In the genomic region with DNA sequence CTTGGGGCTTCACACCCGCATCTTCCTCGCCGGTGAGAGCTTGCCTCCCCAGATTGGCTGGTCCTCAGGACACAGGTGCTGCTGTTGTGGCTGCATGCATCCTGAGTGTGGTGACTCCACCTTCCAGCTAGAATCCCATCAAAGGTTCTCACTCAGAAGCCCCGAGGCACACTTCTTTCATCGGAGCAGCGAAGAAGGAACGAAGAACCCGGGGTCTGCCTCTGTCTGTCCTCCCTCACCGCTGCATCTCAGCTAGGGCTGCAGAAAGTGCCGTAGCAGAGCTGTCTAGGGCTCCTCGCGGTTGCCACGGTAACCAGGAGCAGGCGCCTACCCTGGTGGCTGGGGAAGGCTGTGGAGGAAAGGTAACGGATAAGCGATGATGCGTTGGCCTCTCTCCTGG, we compare ENCODE assay signal across 8 mouse cellular contexts. TPM values are rescaled to one million over a fixed set of nuclear protein-coding genes. Genes with fewer than 3 reads are reported as not detected.
DNase-seq lines count a peak whose midpoint lies in the region; ATAC-seq and TF ChIP-seq lines count a peak whose summit lies in the region.

Mical3 (minus strand) TSS at position 227 of the 400 bp plus-strand sequence.

- peak within 1 kb of the TSS; percentile 33; the same call in 1 of the 2 replicates for H3K4me2 ChIP-seq in CH12.LX (ENCODE audit: insufficient read depth, low read depth, poor library complexity, severe bottlenecking)
- H3K4me2 ChIP-seq in intestine, embryonic 14.5 days (ENCODE audit: low read length), result peak within 1 kb of the TSS; percentile 71
- peak within 1 kb of the TSS; percentile 63 for H3K4me2 ChIP-seq in liver, embryonic 14.5 days (ENCODE audit: low read depth)

- peaks cover 2% of the 10 kb centered on the region for H3K27me3 ChIP-seq in CH12.LX (replicated peaks)
- H3K27me3 ChIP-seq in intestine, embryonic 14.5 days (replicated peaks; ENCODE audit: control insufficient read depth, insufficient read depth, low read length), result peaks cover 31% of the 10 kb centered on the region
- peaks cover 38% of the 10 kb centered on the region for H3K27me3 ChIP-seq in liver, embryonic 14.5 days (ENCODE audit: control insufficient read depth, insufficient read depth, low read length)

- no peaks in the 10 kb centered on the region for H3K36me3 ChIP-seq in CH12.LX (replicated peaks in 1 of 2; ENCODE audit: control insufficient read depth in 1 of 2, insufficient read depth in 1 of 2, low read length in 1 of 2)
- H3K36me3 ChIP-seq in intestine, embryonic 14.5 days (ENCODE audit: control insufficient read depth, insufficient read depth, low read length), result no peaks in the 10 kb centered on the region
- H3K36me3 ChIP-seq in liver, embryonic 14.5 days (replicated peaks; ENCODE audit: control insufficient read depth, insufficient read depth, low read depth), result no peaks in the 10 kb centered on the region

- no peak for TF ChIP-seq POLR2A in CH12.LX (IDR thresholded peaks at IDR 0.05; ENCODE audit: low read depth, low read length)

- WGBS in intestine, embryonic 14.5 days, result under 1% methylated on average over 17 of the region's 17 CpGs
- WGBS in liver, embryonic 14.5 days (ENCODE audit: insufficient replicate concordance), result 2% methylated on average over 17 of the region's 17 CpGs

- dilution Hi-C loops in CH12.LX (cut with MboI; ENCODE audit: extremely low pct_ligation_motif_present, extremely low pct_unique_long_range_greater_than_20kb, low sequenced_read_pairs), result no loop called here

- no peaks in the 10 kb centered on the region for H3K79me2 ChIP-seq in CH12.LX (replicated peaks; ENCODE audit: control insufficient read depth, extremely low read depth, insufficient read depth, poor library complexity, severe bottlenecking)

- DNase-seq in CH12.LX (ENCODE audit: extremely low read depth), result no peak
- peak; percentile 81 for DNase-seq in ZHBTc4 (ENCODE audit: low read depth, low spot score)
- DNase-seq in embryo, embryonic 10 days (ENCODE audit: low spot score), result peak; percentile 78
- DNase-seq in gastrocnemius, adult 8-10 months (ENCODE audit: low spot score in 2 of 2), result no peak
- peak; percentile 75 for DNase-seq in intestine, embryonic 14.5 days (ENCODE audit: low spot score)
- DNase-seq in liver, embryonic 14.5 days (ENCODE audit: low read depth in 3 of 3, low spot score in 3 of 3), result no peak
- peak; percentile 74 for DNase-seq in right cerebral cortex, postnatal 14 days
- DNase-seq in urinary bladder, postnatal 4 days (ENCODE audit: low spot score in 2 of 2), result no peak

- peaks cover 4 to 38% of the 10 kb centered on the region in 2 experiments; a peak in 3 of 4 replicates for H3K4me1 ChIP-seq in CH12.LX (ENCODE audit: control insufficient read depth in 1 of 2, insufficient read depth in 2 of 2)
- peaks cover 10% of the 10 kb centered on the region for H3K4me1 ChIP-seq in intestine, embryonic 14.5 days (replicated peaks; ENCODE audit: control insufficient read depth, insufficient read depth, low read length)
- peaks cover 0 to 4% of the 10 kb centered on the region in 2 experiments; a peak in 1 of 4 replicates for H3K4me1 ChIP-seq in liver, embryonic 14.5 days (replicated peaks; ENCODE audit: control insufficient read depth in 2 of 2, insufficient read depth in 2 of 2, low read length in 1 of 2)

- no peak within 1 kb of the TSS for H3K27ac ChIP-seq in CH12.LX (ENCODE audit: insufficient read depth, low read depth)
- H3K27ac ChIP-seq in intestine, embryonic 14.5 days (ENCODE audit: low read depth), result no peak within 1 kb of the TSS
- no peak within 1 kb of the TSS for H3K27ac ChIP-seq in liver, embryonic 14.5 days

- H3K4me3 ChIP-seq in CH12.LX (replicated peaks in 1 of 3; ENCODE audit: low read depth in 2 of 3, low read length in 2 of 3, poor library complexity in 1 of 3), result no peak within 1 kb of the TSS
- peak within 1 kb of the TSS; percentile 34 for H3K4me3 ChIP-seq in intestine, embryonic 14.5 days (ENCODE audit: low read depth, low read length)
- H3K4me3 ChIP-seq in liver, embryonic 14.5 days (ENCODE audit: insufficient read depth in 1 of 2, low read depth in 2 of 2, low read length in 2 of 2), result peak within 1 kb of the TSS; percentile 9 to 38

- no peak for TF ChIP-seq RAD21 in CH12.LX (IDR thresholded peaks at IDR 0.05; ENCODE audit: low read depth, low read length)

- no peaks in the 10 kb centered on the region for H3K9me3 ChIP-seq in CH12.LX (replicated peaks; ENCODE audit: low read length)
- H3K9me3 ChIP-seq in intestine, embryonic 14.5 days (ENCODE audit: control insufficient read depth, low read length), result no peaks in the 10 kb centered on the region
- H3K9me3 ChIP-seq in liver, embryonic 14.5 days (ENCODE audit: control insufficient read depth, low read length), result no peaks in the 10 kb centered on the region

- no peak for ATAC-seq in intestine, embryonic 14.5 days (replicated peaks; ENCODE audit: low FRiP score, low TSS enrichment, low read depth)
- no peak for ATAC-seq in liver, embryonic 14.5 days (ENCODE audit: insufficient read depth)

- TF ChIP-seq CTCF in CH12.LX (conservative IDR thresholded peaks at IDR 0.05 in 1 of 2, IDR thresholded peaks at IDR 0.05 in 1 of 2; ENCODE audit: low read depth in 2 of 2, low read length in 2 of 2), result no peak
- 0 out of 2 replicates have a peak, but pooled peaks have one; percentile 7 for TF ChIP-seq CTCF in liver, embryonic 14.5 days (IDR thresholded peaks at IDR 0.05; ENCODE audit: low read depth)

- in situ Hi-C loops in CH12.LX (cut with MboI; ENCODE audit: low pct_ligation_motif_present, low pct_unique_long_range_greater_than_20kb, low sequenced_read_pairs), result loop anchor here (5.0 kb wide), 2 partner anchors 47 to 158 kb away; no protein-coding TSS in a partner anchor

- H3K9ac ChIP-seq in CH12.LX (ENCODE audit: insufficient read depth, low read depth), result no peak within 1 kb of the TSS
- H3K9ac ChIP-seq in intestine, embryonic 14.5 days (ENCODE audit: low read length), result peak within 1 kb of the TSS; percentile 18; the same call in 1 of the 2 replicates
- no peak within 1 kb of the TSS for H3K9ac ChIP-seq in liver, embryonic 14.5 days (replicated peaks)

- no peak for TF ChIP-seq EP300 in CH12.LX (IDR thresholded peaks at IDR 0.05; ENCODE audit: low read length)
- TF ChIP-seq EP300 in liver, embryonic 14.5 days (IDR thresholded peaks at IDR 0.05; ENCODE audit: low read depth), result no peak

TF ChIP-seq in CH12.LX, 34 proteins besides CTCF, POLR2A, EP300 and RAD21:
- no peak for TF ChIP-seq MXI1 (IDR thresholded peaks at IDR 0.05; ENCODE audit: low read depth, low read length)
- no peak for TF ChIP-seq SMC3 (IDR thresholded peaks at IDR 0.05; ENCODE audit: low read depth, low read length)
- no peak for TF ChIP-seq ZNF384 (IDR thresholded peaks at IDR 0.05; ENCODE audit: low read depth, low read length)
- TF ChIP-seq RCOR1 (conservative IDR thresholded peaks at IDR 0.05; ENCODE audit: low read depth, low read length), result no peak
- no peak for TF ChIP-seq SIN3A (IDR thresholded peaks at IDR 0.05; ENCODE audit: low read length)
- no peak for TF ChIP-seq JUND (conservative IDR thresholded peaks at IDR 0.05; ENCODE audit: low read depth, low read length)
- no peak for TF ChIP-seq ZMIZ1 (IDR thresholded peaks at IDR 0.05; ENCODE audit: low read depth, low read length)
- no peak for TF ChIP-seq ZC3H11A (IDR thresholded peaks at IDR 0.05; ENCODE audit: low read depth, low read length)
- TF ChIP-seq HCFC1 (IDR thresholded peaks at IDR 0.05; ENCODE audit: low read depth, low read length), result no peak
- TF ChIP-seq MAZ (IDR thresholded peaks at IDR 0.05; ENCODE audit: low read depth, low read length), result no peak
- no peak for TF ChIP-seq JUN (IDR thresholded peaks at IDR 0.05; ENCODE audit: insufficient read depth, low read depth, low read length)
- no peak for TF ChIP-seq PAX5 (IDR thresholded peaks at IDR 0.05; ENCODE audit: low read length)
- no peak for TF ChIP-seq KAT2A (IDR thresholded peaks at IDR 0.05; ENCODE audit: insufficient replicate concordance, low read length)
- TF ChIP-seq TBP (conservative IDR thresholded peaks at IDR 0.05; ENCODE audit: low read depth, low read length), result no peak
- TF ChIP-seq BHLHE40 (IDR thresholded peaks at IDR 0.05; ENCODE audit: low read depth, low read length), result no peak
- TF ChIP-seq NRF1 (IDR thresholded peaks at IDR 0.05; ENCODE audit: low read depth, low read length), result no peak
- TF ChIP-seq MEF2A (IDR thresholded peaks at IDR 0.05; ENCODE audit: borderline replicate concordance, low read depth, low read length), result no peak
- TF ChIP-seq CHD1 (IDR thresholded peaks at IDR 0.05; ENCODE audit: low read depth, low read length), result no peak
- no peak for TF ChIP-seq TCF12 (IDR thresholded peaks at IDR 0.05; ENCODE audit: low read depth, low read length)
- TF ChIP-seq ELF1 (IDR thresholded peaks at IDR 0.05; ENCODE audit: low read depth, low read length), result no peak

RNA-seq across cellular contexts. Expression of gene Mical3, which starts in this region (rescaled TPM):
- total RNA-seq in CH12.LX (2012; rRNA removed) (22.1 and 26.8 TPM in 2 replicates), CH12.LX (2014; rRNA removed) (7.9 and 10.2 TPM in 2 replicates)
- 56.3 and 61.3 TPM in 2 replicates for polyA plus RNA-seq in CH12.LX (2012; ENCODE audit: insufficient read length, low read depth)
- 10 to 100 TPM; 55.7 to 68.0 (median 57.4) TPM for total RNA-seq in gastrocnemius, adult 8-10 months (2022)
- 10.8 and 12.9 TPM in 2 replicates for polyA plus RNA-seq in intestine, embryonic 14.5 days (2014; fragmentation: Nextera tagmentation; extraction: Ambion mirVana)
- 6.0 and 8.1 TPM in 2 replicates for polyA plus RNA-seq in liver, embryonic 14.5 days (2012; rRNA removed)
- 9.4 and 12.8 TPM in 2 replicates for polyA plus RNA-seq in liver, embryonic 14.5 days (2014; fragmentation: Nextera tagmentation; extraction: Ambion mirVana)

Comparison
In these comparisons a context has a peak if more than half of its experiments do, and no peak if none do; other contexts are left out.
1. DNase-seq: peak in ZHBTc4 (single experiment), embryo, embryonic 10 days (single experiment), intestine, embryonic 14.5 days (single experiment) and right cerebral cortex, postnatal 14 days (single experiment); none in CH12.LX (single experiment), gastrocnemius, adult 8-10 months (0 of 2), liver, embryonic 14.5 days (0 of 3) and urinary bladder, postnatal 4 days (0 of 2).
2. H3K4me3 ChIP-seq: peak in intestine, embryonic 14.5 days (single experiment) and liver, embryonic 14.5 days (2 of 2); none in CH12.LX (0 of 3).
3. Peak in every context shown above with its lines, with median percentiles within 50 percentile points of each other: H3K4me2 ChIP-seq.